Mouse (Mus musculus): ENCODE results near the gene Acbd5. TPM values are rescaled to one million over a fixed set of nuclear protein-coding genes. Genes with fewer than 3 reads are reported as not detected.

The Acbd5 gene
- total and polyA plus RNA-seq, 3 experiments: 10.9 to 15.2 (median 13.9) TPM

DNA sequence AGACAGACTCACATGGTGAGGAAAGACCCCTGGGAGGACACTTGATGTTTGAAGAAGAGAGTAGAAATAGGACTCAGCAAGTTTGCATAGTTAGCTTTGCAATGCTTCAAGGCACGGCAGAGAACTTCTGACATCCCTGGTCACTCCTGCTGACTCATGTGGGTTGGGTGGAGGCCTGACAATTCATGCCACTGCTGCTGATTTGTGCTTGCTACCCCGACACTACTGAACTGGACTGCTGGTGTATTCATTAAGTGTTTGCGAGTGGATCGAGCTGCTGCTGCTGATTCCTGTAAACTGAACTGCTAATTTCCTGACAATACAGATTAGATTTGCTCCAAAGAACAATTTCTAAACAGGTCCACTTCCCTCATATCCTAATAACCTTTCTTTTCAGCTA lies 46.2 kb upstream of the Acbd5 start:
- in situ Hi-C loops (cut with MboI; ENCODE audit: low pct_ligation_motif_present, low pct_unique_long_range_greater_than_20kb, low sequenced_read_pairs): no loop called here
- peak; percentile 13 for DNase-seq (ENCODE audit: extremely low read depth)

GRCm38 (mm10) chr2:23023023-23023422 lies 44.9 kb upstream of the Acbd5 start:
- no peak overlapping the region for H3K9ac ChIP-seq (ENCODE audit: insufficient read depth, low read depth)
- in situ Hi-C loops (cut with MboI; ENCODE audit: low pct_ligation_motif_present, low pct_unique_long_range_greater_than_20kb, low sequenced_read_pairs): no loop called here
- TF ChIP-seq RAD21 (IDR thresholded peaks at IDR 0.05; ENCODE audit: low read depth, low read length) (no peak), NRF1 (IDR thresholded peaks at IDR 0.05; ENCODE audit: low read depth, low read length) (no peak), MYC (IDR thresholded peaks at IDR 0.05; ENCODE audit: low read depth, low read length) (no peak), POLR2AphosphoS2 (IDR thresholded peaks at IDR 0.05; ENCODE audit: low read depth, low read length) (no peak), E2F4 (IDR thresholded peaks at IDR 0.05; ENCODE audit: insufficient replicate concordance, low read depth, low read length) (no peak), RCOR1 (conservative IDR thresholded peaks at IDR 0.05; ENCODE audit: low read depth, low read length) (no peak), MXI1 (IDR thresholded peaks at IDR 0.05; ENCODE audit: low read depth, low read length) (no peak), ETS1 (conservative IDR thresholded peaks at IDR 0.05; ENCODE audit: low read depth, low read length) (no peak), TBP (conservative IDR thresholded peaks at IDR 0.05; ENCODE audit: low read depth, low read length) (no peak), ZNF384 (IDR thresholded peaks at IDR 0.05; ENCODE audit: low read depth, low read length) (no peak), BHLHE40 (IDR thresholded peaks at IDR 0.05; ENCODE audit: low read depth, low read length) (no peak), CHD1 (IDR thresholded peaks at IDR 0.05; ENCODE audit: low read depth, low read length) (no peak), USF1 (IDR thresholded peaks at IDR 0.05; ENCODE audit: low read depth, low read length) (no peak)
- H3K4me2 ChIP-seq (ENCODE audit: insufficient read depth, low read depth, poor library complexity, severe bottlenecking): no peak overlapping the region
- H3K4me1 ChIP-seq (ENCODE audit: control insufficient read depth in 1 of 2, insufficient read depth in 2 of 2): peaks cover 6 to 36% of the 10 kb centered on the region in 2 experiments; a peak in 3 of 4 replicates
- H3K4me3 ChIP-seq (replicated peaks in 1 of 3; ENCODE audit: low read depth in 2 of 3, low read length in 2 of 3, poor library complexity in 1 of 3): no peak overlapping the region
- H3K36me3 ChIP-seq (replicated peaks in 1 of 2; ENCODE audit: control insufficient read depth in 1 of 2, insufficient read depth in 1 of 2, low read length in 1 of 2): peaks cover 5 to 36% of the 10 kb centered on the region in 2 experiments
- H3K9me3 ChIP-seq (replicated peaks; ENCODE audit: low read length): peaks cover 4% of the 10 kb centered on the region
- no peak overlapping the region for H3K27ac ChIP-seq (ENCODE audit: insufficient read depth, low read depth)
- DNase-seq (ENCODE audit: extremely low read depth): no peak
- peaks cover 47% of the 10 kb centered on the region for H3K79me2 ChIP-seq (replicated peaks; ENCODE audit: control insufficient read depth, extremely low read depth, insufficient read depth, poor library complexity, severe bottlenecking)
- dilution Hi-C loops (cut with MboI; ENCODE audit: extremely low pct_ligation_motif_present, extremely low pct_unique_long_range_greater_than_20kb, low sequenced_read_pairs): no loop called here
- no peaks in the 10 kb centered on the region for H3K27me3 ChIP-seq (replicated peaks)

More for the DNA sequence above, 46.2 kb upstream of the Acbd5 start:
- H3K9me3 ChIP-seq (replicated peaks; ENCODE audit: low read length): peaks cover 4% of the 10 kb centered on the region
- no peak for TF ChIP-seq PAX5 (IDR thresholded peaks at IDR 0.05; ENCODE audit: low read length)
- TF ChIP-seq POLR2A (IDR thresholded peaks at IDR 0.05; ENCODE audit: low read depth, low read length): no peak
- no peak for TF ChIP-seq BHLHE40 (IDR thresholded peaks at IDR 0.05; ENCODE audit: low read depth, low read length)
- TF ChIP-seq MXI1 (IDR thresholded peaks at IDR 0.05; ENCODE audit: low read depth, low read length): no peak
- no peak for TF ChIP-seq POLR2AphosphoS2 (IDR thresholded peaks at IDR 0.05; ENCODE audit: low read depth, low read length)
- no peak for TF ChIP-seq MAZ (IDR thresholded peaks at IDR 0.05; ENCODE audit: low read depth, low read length)
- TF ChIP-seq CHD2 (IDR thresholded peaks at IDR 0.05; ENCODE audit: low read length): no peak
- no peak for TF ChIP-seq ZNF384 (IDR thresholded peaks at IDR 0.05; ENCODE audit: low read depth, low read length)
- no peak for TF ChIP-seq CTCF (conservative IDR thresholded peaks at IDR 0.05 in 1 of 2, IDR thresholded peaks at IDR 0.05 in 1 of 2; ENCODE audit: low read depth in 2 of 2, low read length in 2 of 2)
- TF ChIP-seq SMC3 (IDR thresholded peaks at IDR 0.05; ENCODE audit: low read depth, low read length): no peak
- TF ChIP-seq RAD21 (IDR thresholded peaks at IDR 0.05; ENCODE audit: low read depth, low read length): no peak
- TF ChIP-seq SIN3A (IDR thresholded peaks at IDR 0.05; ENCODE audit: low read length): no peak
- no peak for TF ChIP-seq ZC3H11A (IDR thresholded peaks at IDR 0.05; ENCODE audit: low read depth, low read length)
- TF ChIP-seq GABPA (IDR thresholded peaks at IDR 0.05; ENCODE audit: insufficient replicate concordance, low read depth, low read length): no peak
- peaks cover 6 to 49% of the 10 kb centered on the region in 2 experiments; a peak in 3 of 4 replicates for H3K4me1 ChIP-seq (ENCODE audit: control insufficient read depth in 1 of 2, insufficient read depth in 2 of 2)
- H3K9ac ChIP-seq (ENCODE audit: insufficient read depth, low read depth): no peak overlapping the region
- no peak overlapping the region for H3K4me3 ChIP-seq (replicated peaks in 1 of 3; ENCODE audit: low read depth in 2 of 3, low read length in 2 of 3, poor library complexity in 1 of 3)
- H3K36me3 ChIP-seq (replicated peaks in 1 of 2; ENCODE audit: control insufficient read depth in 1 of 2, insufficient read depth in 1 of 2, low read length in 1 of 2): peaks cover 5 to 34% of the 10 kb centered on the region in 2 experiments
- H3K4me2 ChIP-seq (ENCODE audit: insufficient read depth, low read depth, poor library complexity, severe bottlenecking): no peak overlapping the region
- peak overlapping the region; percentile 24; the same call in 1 of the 2 replicates for H3K27ac ChIP-seq (ENCODE audit: insufficient read depth, low read depth)
- H3K79me2 ChIP-seq (replicated peaks; ENCODE audit: control insufficient read depth, extremely low read depth, insufficient read depth, poor library complexity, severe bottlenecking): peaks cover 45% of the 10 kb centered on the region
- H3K27me3 ChIP-seq (replicated peaks): no peaks in the 10 kb centered on the region
- dilution Hi-C loops (cut with MboI; ENCODE audit: extremely low pct_ligation_motif_present, extremely low pct_unique_long_range_greater_than_20kb, low sequenced_read_pairs): no loop called here

Data from CH12.LX (cell line).